Mouse (Mus musculus) testis, adult 2 months (tissue): Measurements from ENCODE around the gene Ercc5. TPM values are rescaled to one million over a fixed set of nuclear protein-coding genes. Genes with fewer than 3 reads are reported as not detected.

ENCODE experiments used
- H3K27ac ChIP-seq: fragments of 200-500 bp; 2 replicates; pipeline ENCODE4 v1.5.1; 2012; ENCODE audit warnings: low read depth, low read length; ENCODE audit not compliant: control insufficient read depth, insufficient read depth
- H3K27me3 ChIP-seq: fragments of 200-500 bp; 2 replicates; pipeline ENCODE4 v1.6.1; 2012; ENCODE audit warnings: mild to moderate bottlenecking, low read length, moderate library complexity; ENCODE audit not compliant: control insufficient read depth, insufficient read depth
- H3K36me3 ChIP-seq: fragments of 200-500 bp; 2 replicates; pipeline ENCODE4 v1.6.1; 2012; ENCODE audit warnings: mild to moderate bottlenecking, low read length; ENCODE audit not compliant: control insufficient read depth, insufficient read depth
- H3K4me1 ChIP-seq: fragments of 200-500 bp; 2 replicates; pipeline ENCODE4 v1.6.1; 2012; ENCODE audit warnings: low read length; ENCODE audit not compliant: control insufficient read depth, insufficient read depth
- H3K4me3 ChIP-seq: fragments of 200-500 bp; 2 replicates; pipeline ENCODE4 v1.5.1; 2012; ENCODE audit warnings: low read depth, mild to moderate bottlenecking, low read length, moderate library complexity, mixed read lengths; ENCODE audit not compliant: control insufficient read depth
- CTCF ChIP-seq: fragments of 200-500 bp; IDR thresholded peaks from 2 replicates; pipeline ENCODE4 v1.5.1; 2012; ENCODE audit warnings: low read depth, mild to moderate bottlenecking, inconsistent platforms, low read length, moderate library complexity; ENCODE audit not compliant: control insufficient read depth, insufficient read depth, insufficient replicate concordance
- POLR2A ChIP-seq: fragments of 200-500 bp; IDR thresholded peaks from 2 replicates; pipeline ENCODE4 v1.6.1; 2012; ENCODE audit warnings: low read depth, mild to moderate bottlenecking, inconsistent platforms, low read length, moderate library complexity; ENCODE audit not compliant: control insufficient read depth
- polyA plus RNA-seq: library from polyadenylated mRNA; depleted of rRNA; stranded (reverse); fragments of >200 nt; gene quantifications from 2 replicates; pipeline ENCODE4 v1.2.3, GENCODE M21; 2012; rRNA removed

The Ercc5 gene
- polyA plus RNA-seq: 3.6 and 5.2 TPM in 2 replicates

DNA sequence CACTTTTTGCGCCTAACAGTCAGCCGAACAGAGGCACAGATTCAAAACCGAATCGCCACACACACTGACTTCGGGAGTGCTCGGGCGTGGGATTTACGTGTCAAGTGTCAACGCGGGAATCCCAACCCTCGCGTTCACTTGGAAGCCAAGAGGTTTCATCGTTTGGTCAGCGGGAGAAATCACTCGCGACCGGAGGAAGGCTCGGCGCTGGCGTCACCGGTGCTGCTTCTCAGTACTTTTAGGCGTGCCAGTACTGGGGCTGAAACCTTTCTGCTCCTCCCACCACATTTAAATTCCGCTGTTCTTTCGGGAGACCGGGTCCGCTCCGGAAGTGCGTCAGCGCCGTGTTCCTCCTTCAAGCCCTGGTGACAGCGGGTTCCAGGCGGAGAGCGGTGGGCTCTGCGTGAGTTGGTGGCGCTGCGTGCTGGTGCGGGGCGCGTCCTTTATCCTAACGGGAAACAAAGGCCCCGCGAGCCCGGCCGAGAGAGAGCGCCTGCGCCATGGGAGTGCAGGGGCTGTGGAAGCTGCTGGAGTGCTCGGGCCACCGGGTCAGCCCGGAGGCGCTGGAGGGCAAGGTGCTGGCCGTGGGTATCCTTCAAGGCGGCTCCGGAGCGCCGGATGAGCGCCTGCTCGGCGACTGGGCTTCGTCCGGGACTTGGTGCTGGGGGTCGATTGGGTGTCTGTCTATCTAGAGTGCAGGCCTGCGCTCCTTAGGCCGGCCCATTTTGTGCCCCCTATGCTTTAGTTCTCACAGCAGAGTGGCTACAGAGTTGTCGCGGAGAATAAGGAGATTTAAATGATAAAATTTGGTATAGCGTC lies at the start of gene Ercc5:
TSS of gene Ercc5 (plus strand) at position 182 of the 819 bp plus-strand sequence.
- peak within 1 kb of the TSS; percentile 90 for H3K4me3 ChIP-seq
- no peaks in the 10 kb centered on the region for H3K36me3 ChIP-seq
- H3K27ac ChIP-seq: peak within 1 kb of the TSS; percentile 73
- TF ChIP-seq CTCF (no peak), POLR2A (peak; percentile 79)
- no peaks in the 10 kb centered on the region for H3K27me3 ChIP-seq
- no peaks in the 10 kb centered on the region; the same call in none of the 2 replicates for H3K4me1 ChIP-seq

DNA sequence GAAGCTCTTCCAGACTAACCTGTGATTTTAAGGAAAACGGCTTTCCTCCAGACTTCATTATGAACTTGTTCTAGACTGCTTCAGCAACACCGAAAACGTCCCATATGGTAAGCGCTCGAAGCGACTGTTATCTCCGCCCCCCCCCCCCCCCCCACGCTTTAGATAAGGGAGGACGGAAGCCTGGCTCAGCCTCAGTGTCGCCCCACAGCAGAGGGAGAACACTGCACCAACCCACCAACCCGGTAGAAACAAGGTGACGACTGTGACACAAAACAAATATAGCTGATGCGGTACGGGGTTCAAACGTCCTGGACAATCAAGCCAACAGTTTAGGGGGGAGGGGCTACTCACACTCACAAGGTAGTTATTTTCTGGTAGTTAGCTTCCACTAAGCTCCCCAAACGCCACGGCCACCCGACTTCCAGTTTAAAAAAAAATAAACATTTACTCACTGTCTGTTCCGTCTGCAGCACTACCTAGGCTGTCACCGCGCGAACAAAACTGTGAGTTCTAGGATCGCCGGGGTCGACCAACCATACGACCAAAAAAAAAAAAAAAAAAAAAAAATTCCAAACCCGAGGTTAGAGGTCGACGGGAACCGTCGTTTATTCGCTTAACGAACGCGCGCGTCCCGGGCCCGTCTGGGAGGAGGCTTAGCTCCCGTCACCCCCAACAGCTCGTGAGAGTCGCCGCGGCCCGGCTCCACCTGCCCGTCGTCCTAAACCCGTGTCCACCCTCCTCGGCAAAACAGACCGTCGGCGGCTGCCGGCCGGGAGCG lies 45.9 kb upstream of the Ercc5 start:
- Histone ChIP-seq H3K36me3 (no peaks in the 10 kb centered on the region), H3K4me1 (peaks cover 3% of the 10 kb centered on the region; the same call in 1 of the 2 replicates), H3K4me3 (peak overlapping the region; percentile 97), H3K27me3 (no peaks in the 10 kb centered on the region), H3K27ac (peak overlapping the region; percentile 100)
- no peak; the same call in 1 of the 2 replicates for TF ChIP-seq POLR2A
- TF ChIP-seq CTCF: no peak

DNA sequence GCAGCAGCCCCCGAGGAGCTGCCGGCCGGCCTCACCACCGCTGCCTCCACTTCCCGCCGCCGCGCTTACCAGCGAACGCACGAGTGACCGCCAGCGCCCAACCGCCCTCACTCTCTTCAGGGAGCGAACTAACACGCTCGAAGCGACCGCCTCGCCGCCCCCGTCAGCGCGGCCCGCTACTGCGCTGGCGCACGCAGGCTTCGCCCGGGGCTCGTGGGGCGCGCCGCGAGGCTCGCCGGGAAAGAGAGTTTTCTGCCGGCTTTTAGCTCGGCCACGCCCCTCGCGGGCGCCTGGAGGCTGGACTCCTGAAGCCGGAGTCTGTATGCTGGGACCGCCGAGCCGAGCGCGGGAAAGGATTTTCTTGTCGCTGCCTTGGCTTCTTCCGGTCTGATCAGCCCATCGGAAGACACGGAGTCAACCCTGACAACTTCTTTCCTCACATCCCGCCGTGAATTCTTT lies 45.3 kb upstream of the Ercc5 start, which contains the start of gene Tex30:
TSS of gene Tex30 (minus strand) at position 183 of the 459 bp plus-strand sequence.
- TF ChIP-seq POLR2A (peak; percentile 97), CTCF (no peak)
- Histone ChIP-seq H3K27me3 (no peaks in the 10 kb centered on the region), H3K36me3 (no peaks in the 10 kb centered on the region), H3K4me1 (peaks cover 3% of the 10 kb centered on the region; the same call in 1 of the 2 replicates), H3K4me3 (peak within 1 kb of the TSS; percentile 97), H3K27ac (peak within 1 kb of the TSS; percentile 100)

DNA sequence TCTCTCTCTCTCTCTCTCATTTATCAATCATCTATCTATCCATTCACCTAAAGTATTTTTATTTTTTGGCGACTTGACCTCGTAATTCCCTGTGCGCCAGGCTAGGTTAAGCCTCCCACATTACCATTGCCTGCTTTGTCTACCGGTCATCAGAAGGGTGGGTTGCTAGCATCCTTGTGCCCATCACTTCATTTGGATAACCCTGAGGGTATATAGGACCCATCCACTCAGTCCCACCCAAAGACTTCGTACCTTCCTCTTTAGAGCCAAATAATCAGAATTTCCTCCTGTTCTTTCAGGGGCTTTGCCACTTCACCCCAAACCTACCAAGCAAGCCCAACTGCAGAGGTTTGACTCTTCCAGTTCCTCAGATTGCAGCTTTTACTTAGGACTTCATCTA lies 44.6 kb upstream of the Ercc5 start:
- Histone ChIP-seq H3K4me1 (peaks cover 3% of the 10 kb centered on the region; the same call in 1 of the 2 replicates), H3K4me3 (peak overlapping the region; percentile 97), H3K36me3 (no peaks in the 10 kb centered on the region), H3K27ac (no peak overlapping the region; the same call in 1 of the 2 replicates), H3K27me3 (no peaks in the 10 kb centered on the region)
- no peak for TF ChIP-seq CTCF
- TF ChIP-seq POLR2A: no peak

DNA sequence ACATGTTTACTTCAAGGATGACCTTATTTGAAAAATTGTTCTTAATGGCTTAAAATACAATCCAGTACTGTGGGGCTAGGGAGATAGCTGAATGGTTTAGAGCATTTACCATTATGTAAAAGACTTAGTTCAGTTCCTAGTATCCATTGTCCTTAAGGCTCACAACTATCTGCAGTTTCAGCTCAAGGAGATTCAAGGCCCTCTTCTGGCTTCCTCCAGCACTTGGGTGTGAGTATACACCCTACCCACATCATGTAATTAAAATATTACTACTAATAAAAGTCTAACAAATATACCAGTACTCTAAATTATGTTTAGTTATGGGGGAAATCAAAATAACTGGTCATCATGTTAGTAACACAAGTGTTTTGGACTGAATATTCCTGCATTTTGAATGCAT lies 30.0 kb upstream of the Ercc5 start:
- Histone ChIP-seq H3K27ac (no peak overlapping the region), H3K4me3 (no peak overlapping the region), H3K4me1 (peaks cover 3% of the 10 kb centered on the region), H3K36me3 (no peaks in the 10 kb centered on the region), H3K27me3 (no peaks in the 10 kb centered on the region)
- TF ChIP-seq CTCF (no peak), POLR2A (no peak)

DNA sequence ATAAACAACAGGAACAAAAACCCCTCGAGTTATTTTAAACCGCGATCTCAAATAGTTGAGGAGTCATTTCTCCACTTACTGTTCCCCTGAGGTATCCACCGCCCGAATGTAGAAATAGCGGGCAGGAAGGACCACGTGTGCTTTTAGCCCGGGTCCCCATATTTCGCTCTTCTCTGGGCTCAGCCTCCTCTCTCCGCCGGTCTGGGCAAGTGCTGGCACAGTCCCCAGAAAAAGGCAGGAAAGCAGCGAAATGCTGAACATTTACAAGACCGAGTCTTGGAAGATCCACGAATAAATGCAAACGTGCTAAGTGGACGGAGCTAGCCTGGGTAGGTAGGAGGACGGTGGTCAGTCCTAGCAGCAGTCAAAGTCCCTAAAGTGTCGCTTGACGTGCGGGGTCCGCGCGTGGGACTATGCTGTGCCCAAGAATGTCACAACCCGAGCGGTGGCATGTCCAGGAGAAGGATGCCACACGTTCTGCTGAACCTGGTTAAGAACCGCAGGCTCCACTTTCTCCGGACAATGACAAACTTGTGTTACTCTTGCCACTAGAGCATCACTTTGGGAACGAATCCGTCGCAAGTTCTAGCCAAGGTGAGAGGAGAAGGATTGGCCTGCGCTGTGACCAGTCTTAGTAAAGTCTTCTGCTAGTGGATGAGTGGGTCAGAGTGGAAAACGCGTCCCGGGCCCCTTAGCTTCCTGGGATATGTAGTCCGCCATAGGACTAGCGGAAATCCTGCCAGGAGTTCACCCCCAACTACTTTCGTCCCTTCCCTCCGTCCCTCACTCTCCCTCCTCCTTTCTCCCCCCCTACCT lies 29.1 kb upstream of the Ercc5 start, which contains the start of the genes Kdelc1 and Bivm:
TSS of gene Kdelc1 (minus strand) at position 570 of the 816 bp plus-strand sequence.
TSS of gene Bivm (plus strand) at position 719 of the 816 bp plus-strand sequence.
- Histone ChIP-seq H3K36me3 (no peaks in the 10 kb centered on the region), H3K27me3 (no peaks in the 10 kb centered on the region), H3K4me3 (peak within 1 kb of the TSS; percentile 81), H3K27ac (peak within 1 kb of the TSS; percentile 84), H3K4me1 (peaks cover 3% of the 10 kb centered on the region)
- TF ChIP-seq CTCF (no peak), POLR2A (peak; percentile 15; the same call in 1 of the 2 replicates)
